Mouse (Mus musculus): ENCODE results near the gene Cnppd1. TPM values are rescaled to one million over a fixed set of nuclear protein-coding genes. Genes with fewer than 3 reads are reported as not detected.

Gene Cnppd1
- total RNA-seq, 2 experiments from 2014 or later = 32.6 to 34.0 TPM

DNA sequence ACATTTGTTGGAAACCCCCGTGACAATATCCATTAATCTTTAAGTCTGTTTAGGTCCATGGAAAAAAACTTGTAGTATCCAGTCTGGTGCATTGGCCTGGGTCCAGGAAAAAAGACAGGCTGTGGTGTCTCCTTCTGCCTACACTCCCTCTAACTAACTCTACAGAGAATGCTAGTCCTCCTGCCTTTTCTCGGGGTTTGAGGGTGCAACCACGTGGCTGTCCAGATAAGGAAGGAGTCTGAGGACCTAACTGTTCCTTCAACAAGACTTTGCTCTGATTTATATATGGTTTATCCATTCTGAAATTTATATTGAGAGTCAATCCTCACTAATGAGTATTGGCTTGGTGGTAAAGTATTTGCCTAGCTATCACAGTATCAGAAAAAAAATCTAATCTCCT, 13.3 kb upstream of the Cnppd1 start:
- DNase-seq (ENCODE audit: low spot score in 2 of 2) = no peak
- intact Hi-C loops (cut with DNase I) = no loop called here

- no peak for DNase-seq (ENCODE audit: low spot score in 2 of 2)
- intact Hi-C loops (cut with DNase I) = no loop called here
Observed at GRCm38 (mm10) chr1:75148727-75149126, 6.2 kb upstream of the Cnppd1 start.

- intact Hi-C loops (cut with DNase I) = no loop called here
- no peak for DNase-seq (ENCODE audit: low spot score in 2 of 2)
Observed at GRCm38 (mm10) chr1:75147411-75148135, 5.1 kb upstream of the Cnppd1 start.

- no peak for DNase-seq (ENCODE audit: low spot score in 2 of 2)
- intact Hi-C loops (cut with DNase I) = no loop called here
Observed at GRCm38 (mm10) chr1:75145589-75145988, 3.1 kb upstream of the Cnppd1 start.

- DNase-seq (ENCODE audit: low spot score in 2 of 2) = peak; percentile 61 to 64
- intact Hi-C loops (cut with DNase I) = loop anchor here (2.0 kb wide), 1 partner anchor 27 kb away; the partner anchor contains the start of gene Zfand2b
Observed at GRCm38 (mm10) chr1:75141486-75142190, 873 bp downstream of the Cnppd1 start.

DNA sequence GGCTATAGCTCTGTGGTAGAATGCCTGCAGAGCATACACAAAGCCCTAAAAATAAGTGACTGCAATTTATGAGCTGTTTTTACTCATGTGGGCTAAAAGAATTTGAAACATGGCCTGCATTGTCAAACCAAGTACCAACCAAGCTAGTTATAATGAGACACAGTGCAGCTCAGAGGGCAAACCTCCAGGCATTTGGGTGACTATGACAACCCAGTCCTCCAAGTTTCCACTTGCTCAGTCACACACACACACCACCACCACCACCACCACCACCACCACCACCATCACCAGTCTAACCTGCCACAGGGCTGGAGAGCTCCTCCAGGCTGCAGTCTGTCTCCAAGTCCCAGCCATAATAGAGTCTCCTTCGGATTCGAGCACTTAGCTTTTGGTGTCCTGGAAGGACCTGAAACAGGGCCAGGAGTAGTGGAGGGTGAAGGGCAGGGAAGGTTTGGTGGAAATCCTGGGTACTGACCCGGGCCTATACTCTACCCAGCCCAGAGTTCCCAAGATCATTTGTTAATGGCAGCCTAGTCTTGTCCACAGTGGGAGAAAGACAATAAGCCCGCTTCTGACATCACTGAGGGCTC, 1.8 kb downstream of the Cnppd1 start:
- DNase-seq (ENCODE audit: low spot score in 2 of 2) = no peak
- intact Hi-C loops (cut with DNase I) = no loop called here

- intact Hi-C loops (cut with DNase I) = no loop called here
Observed at GRCm38 (mm10) chr1:75138448-75138847, 4.1 kb downstream of the Cnppd1 start.

DNA sequence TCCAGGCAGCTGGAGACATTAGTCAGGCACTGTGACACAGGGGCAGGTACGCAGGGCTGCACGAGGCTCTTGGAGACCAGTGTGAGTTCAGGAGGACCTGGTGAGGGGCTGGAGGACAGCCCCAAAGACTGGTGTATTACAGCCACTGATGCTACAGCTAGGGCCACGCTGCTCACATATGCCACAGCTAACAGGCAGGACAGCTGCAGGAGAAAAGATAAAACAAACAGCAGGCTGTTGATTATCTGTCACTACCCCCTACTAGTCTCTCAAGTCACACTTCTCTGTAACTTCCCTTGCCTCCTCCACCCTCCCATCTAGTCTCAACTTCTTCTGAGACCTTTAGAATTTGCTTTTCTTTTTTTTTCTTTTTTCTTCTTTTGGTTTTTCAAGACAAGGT, 5.8 kb downstream of the Cnppd1 start:
- DNase-seq (ENCODE audit: low spot score in 2 of 2) = no peak
- intact Hi-C loops (cut with DNase I) = no loop called here

More at GRCm38 (mm10) chr1:75138448-75138847, 4.1 kb downstream of the Cnppd1 start:
- DNase-seq (ENCODE audit: low spot score in 2 of 2) = no peak

DNA sequence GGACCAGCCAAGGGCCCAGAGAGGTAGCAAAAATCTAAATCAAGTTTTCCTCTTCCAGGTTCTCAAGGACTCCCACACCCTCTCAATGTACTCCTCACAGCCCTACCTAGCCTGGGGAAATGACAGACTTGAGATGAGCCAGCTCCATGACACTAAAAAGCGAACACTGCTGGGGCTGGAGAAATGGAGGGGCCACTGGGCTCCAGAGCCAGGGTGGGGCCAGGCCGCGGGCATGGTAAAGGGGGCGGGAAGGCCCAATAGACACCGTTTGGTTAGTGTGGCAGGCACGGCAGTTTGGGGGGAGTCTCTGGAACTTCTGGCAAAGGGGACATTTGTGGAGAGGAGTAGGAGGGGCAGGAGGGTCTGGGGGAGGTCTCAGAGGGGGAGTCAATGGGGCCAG, 6.2 kb downstream of the Cnppd1 start:
- intact Hi-C loops (cut with DNase I) = no loop called here

GRCm38 (mm10) chr1:75133421-75134207, 8.9 kb downstream of the Cnppd1 start, which contains the start of gene Slc23a3:
TSS of gene Slc23a3 (minus strand) at chr1:75133890.
- intact Hi-C loops (cut with DNase I) = no loop called here
- peak in 1 of 2 experiments; percentile 48 for DNase-seq (ENCODE audit: low spot score in 2 of 2)

More for the DNA sequence above, 6.2 kb downstream of the Cnppd1 start:
- no peak for DNase-seq (ENCODE audit: low spot score in 2 of 2)

GRCm38 (mm10) chr1:75128641-75129040, 13.9 kb downstream of the Cnppd1 start:
- intact Hi-C loops (cut with DNase I) = no loop called here
- DNase-seq (ENCODE audit: low spot score in 2 of 2) = peak in 1 of 2 experiments; percentile 68

DNA sequence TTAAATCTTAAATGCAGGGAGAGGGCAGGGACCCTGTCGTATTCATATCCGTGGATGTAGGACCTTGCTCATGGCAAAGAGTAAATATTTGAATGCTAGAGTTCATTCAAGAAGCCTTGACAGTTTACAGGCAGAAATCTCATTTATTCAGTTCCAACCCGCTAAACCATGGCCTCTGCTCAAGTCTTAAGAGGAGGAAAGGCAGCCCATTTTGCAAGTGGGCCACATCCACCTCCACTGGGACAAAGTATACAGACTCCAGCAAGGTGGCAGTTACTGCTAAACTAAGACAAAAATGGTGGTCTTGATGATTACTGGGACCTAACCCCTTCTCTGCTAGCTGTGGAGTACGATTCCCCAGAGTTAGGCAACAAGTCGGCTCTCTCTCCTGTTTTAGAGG, 17.1 kb downstream of the Cnppd1 start:
- intact Hi-C loops (cut with DNase I) = no loop called here
- DNase-seq (ENCODE audit: low spot score in 2 of 2) = no peak

DNA sequence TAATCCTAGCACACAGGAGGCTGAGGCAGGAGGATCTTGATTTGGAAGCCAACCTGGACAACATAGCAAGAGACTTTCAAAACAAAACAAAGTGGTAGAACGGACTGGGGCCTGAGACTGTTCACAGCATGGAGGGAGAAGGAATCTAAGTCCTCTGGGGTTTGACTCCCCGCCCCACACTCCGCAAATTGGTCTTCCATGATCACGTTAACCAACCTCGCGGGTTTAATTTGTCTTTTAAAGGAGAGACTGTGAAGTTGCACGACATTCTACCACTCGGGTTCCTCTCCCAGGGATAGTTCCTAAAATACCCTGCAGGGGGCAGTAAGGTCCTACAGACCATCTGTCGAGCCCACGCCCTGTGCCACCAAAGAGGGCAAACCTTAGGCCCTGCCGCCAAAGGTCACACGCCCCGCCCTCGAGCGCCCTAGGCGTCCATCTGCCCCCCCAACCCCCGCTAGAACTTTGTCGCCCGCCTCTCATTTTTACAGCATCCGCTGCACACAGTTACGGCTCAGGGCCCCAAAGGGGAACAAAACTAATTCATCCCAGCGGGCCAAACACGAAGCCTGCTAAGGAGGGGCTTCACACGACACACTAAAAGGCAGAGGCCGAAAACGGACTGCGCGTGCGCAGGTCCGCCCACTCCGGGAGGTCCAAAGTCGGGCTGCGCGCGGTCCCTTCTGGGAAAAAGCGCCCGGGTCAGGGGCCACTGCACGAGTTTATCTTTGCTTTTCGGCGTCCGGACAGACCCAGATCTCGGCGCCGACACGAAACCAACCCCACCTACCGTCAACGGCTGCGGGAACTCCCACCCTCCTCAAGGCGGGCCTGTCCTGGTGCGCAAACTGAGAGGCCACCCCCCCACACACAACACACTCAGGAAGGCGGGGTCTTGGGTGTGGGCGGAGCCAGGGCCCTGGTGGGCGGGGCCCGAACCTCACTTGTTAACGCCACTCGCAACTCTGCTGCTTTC, 17.9 kb downstream of the Cnppd1 start, which contains the start of gene Nhej1:
Gene Nhej1, minus strand, starts transcription at position 855 of the 976 bp plus-strand sequence.
- intact Hi-C loops (cut with DNase I) = no loop called here
- peak; percentile 90 to 91 for DNase-seq (ENCODE audit: low spot score in 2 of 2)

DNA sequence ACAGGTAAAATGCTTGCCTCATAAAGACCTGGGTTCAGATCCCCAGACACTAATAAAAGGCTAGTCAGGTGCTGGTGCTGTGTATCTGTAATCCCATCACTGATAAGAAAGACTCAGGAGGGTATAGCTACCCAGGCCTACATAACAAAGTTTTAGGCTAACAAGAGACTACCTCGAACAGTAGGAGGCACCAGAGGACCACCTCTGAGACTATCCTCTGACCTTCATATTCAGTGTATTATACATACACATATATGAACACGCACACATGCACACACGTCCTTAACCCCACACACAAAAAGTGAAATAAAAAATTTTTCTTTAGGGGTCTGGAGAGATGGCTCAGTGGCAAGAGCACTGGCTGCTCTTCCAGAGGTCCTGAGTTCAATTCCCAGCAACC, 20.3 kb downstream of the Cnppd1 start:
- intact Hi-C loops (cut with DNase I) = no loop called here
- DNase-seq (ENCODE audit: low spot score in 2 of 2) = no peak

Other genes with a start within 250 kb of the Cnppd1 start
- not detected for gene Cryba2, start 249.6 kb downstream of the Cnppd1 start, total RNA-seq (2021)
- gene Cfap65, start 207.1 kb downstream of the Cnppd1 start, total RNA-seq (2021) = 1 to 10 TPM; 2.1 to 2.4 TPM
- gene Ihh, start 191.0 kb downstream of the Cnppd1 start, total RNA-seq (2021) = under 1 TPM; 0.21 to 0.41 TPM
- 1 to 10 TPM; 2.7 to 3.0 TPM for gene Nhej1, start 17.5 kb downstream of the Cnppd1 start, total RNA-seq (2021)
- gene Slc23a3, start 8.8 kb downstream of the Cnppd1 start, total RNA-seq (2021) = 1 to 10 TPM; 1.3 to 1.9 TPM
- 100 to 1,000 TPM; 190 to 200 TPM for gene Retreg2, start 67 bp upstream of the Cnppd1 start, total RNA-seq (2021)
- 10 to 100 TPM; 23.6 to 24.1 TPM for gene Zfand2b, start 25.9 kb upstream of the Cnppd1 start, total RNA-seq (2021)
- gene Abcb6, start 37.7 kb upstream of the Cnppd1 start, total RNA-seq (2021) = 10 to 100 TPM; 22.5 to 24.8 TPM
- 10 to 100 TPM; 21.9 to 27.8 TPM for gene Ankzf1, start 49.4 kb upstream of the Cnppd1 start, total RNA-seq (2021)
- 100 to 1,000 TPM; 134 to 137 TPM for gene Atg9a, start 49.5 kb upstream of the Cnppd1 start, total RNA-seq (2021)
- 10 to 100 TPM; 14.3 to 15.4 TPM for gene Glb1l, start 68.1 kb upstream of the Cnppd1 start, total RNA-seq (2021)
- 10 to 100 TPM; 92.2 to 94.4 TPM for gene Stk16, start 68.1 kb upstream of the Cnppd1 start, total RNA-seq (2021)
- gene Tuba4a, start 77.2 kb upstream of the Cnppd1 start, total RNA-seq (2021) = 100 to 1,000 TPM; 682 to 699 TPM
- gene A630095N17Rik, start 89.4 kb upstream of the Cnppd1 start, total RNA-seq (2021) = not detected
- 10 to 100 TPM; 86.2 to 91.0 TPM for gene Dnajb2, start 93.7 kb upstream of the Cnppd1 start, total RNA-seq (2021)
- 100 to 1,000 TPM; 491 to 494 TPM for gene Ptprn, start 121.8 kb upstream of the Cnppd1 start, total RNA-seq (2021)
- gene Resp18, start 135.7 kb upstream of the Cnppd1 start, total RNA-seq (2021) = 100 to 1,000 TPM; 115 to 126 TPM
- 10 to 100 TPM; 48.9 to 52.5 TPM for gene Dnpep, start 175.3 kb upstream of the Cnppd1 start, total RNA-seq (2021)
- 1 to 10 TPM in 1 of 2 experiments, under 1 TPM in 1; 0.99 to 1.1 TPM for gene Des, start 217.6 kb upstream of the Cnppd1 start, total RNA-seq (2021)
- 100 to 1,000 TPM; 192 to 208 TPM for gene Speg, start 232.6 kb upstream of the Cnppd1 start, total RNA-seq (2021)

Data from left cerebral cortex, postnatal 25 days (tissue).